Mouse (Mus musculus) myocyte (in vitro differentiated cells): ENCODE measurements around the gene Sema5a.

Source experiments
- E2F4 ChIP-seq: IDR thresholded peaks from one replicate; pipeline ENCODE4 v1.6.1; 2011; ENCODE audit warnings: mild to moderate bottlenecking, control low read depth, moderate library complexity; ENCODE audit not compliant: insufficient read depth
- MAX ChIP-seq: IDR thresholded peaks from one replicate; pipeline ENCODE4 v1.6.1; 2011; ENCODE audit warnings: low read depth, mild to moderate bottlenecking, control low read depth
- MYOD1 ChIP-seq, 3 experiments: IDR thresholded peaks; one replicate each; pipeline ENCODE4 v1.6.1; 2011; ENCODE audit warnings: control low read depth in 2 of 3, low read depth in 2 of 3, mild to moderate bottlenecking in 2 of 3, moderate library complexity in 1 of 3; ENCODE audit not compliant: insufficient read length in 2 of 3, control insufficient read depth in 1 of 3
- MYOG ChIP-seq, 3 experiments: IDR thresholded peaks; one replicate each; pipeline ENCODE4 v1.6.1; 2011; ENCODE audit warnings: control low read depth in 2 of 3, low read depth in 2 of 3, mild to moderate bottlenecking in 2 of 3; ENCODE audit not compliant: insufficient read length in 2 of 3, control insufficient read depth in 1 of 3, insufficient read depth in 1 of 3
- POLR2A ChIP-seq: IDR thresholded peaks from one replicate; pipeline ENCODE4 v1.6.1; 2011; ENCODE audit warnings: low read depth, mild to moderate bottlenecking, control low read depth, moderate library complexity; ENCODE audit not compliant: insufficient read length
- POLR2AphosphoS2 ChIP-seq: IDR thresholded peaks from one replicate; pipeline ENCODE4 v1.6.1; 2011; ENCODE audit warnings: low read depth, control low read depth; ENCODE audit not compliant: insufficient read length
- SRF ChIP-seq: IDR thresholded peaks from one replicate; pipeline ENCODE4 v1.6.1; 2011; ENCODE audit warnings: low read depth; ENCODE audit not compliant: control insufficient read depth, insufficient read length
- TCF12 ChIP-seq: IDR thresholded peaks from one replicate; pipeline ENCODE4 v1.6.1; 2011; ENCODE audit warnings: mild to moderate bottlenecking, control low read depth; ENCODE audit not compliant: poor library complexity, insufficient read depth, severe bottlenecking
- USF1 ChIP-seq: IDR thresholded peaks from one replicate; pipeline ENCODE4 v1.6.1; 2011; ENCODE audit warnings: low read depth, mild to moderate bottlenecking, control low read depth, moderate library complexity

DNA sequence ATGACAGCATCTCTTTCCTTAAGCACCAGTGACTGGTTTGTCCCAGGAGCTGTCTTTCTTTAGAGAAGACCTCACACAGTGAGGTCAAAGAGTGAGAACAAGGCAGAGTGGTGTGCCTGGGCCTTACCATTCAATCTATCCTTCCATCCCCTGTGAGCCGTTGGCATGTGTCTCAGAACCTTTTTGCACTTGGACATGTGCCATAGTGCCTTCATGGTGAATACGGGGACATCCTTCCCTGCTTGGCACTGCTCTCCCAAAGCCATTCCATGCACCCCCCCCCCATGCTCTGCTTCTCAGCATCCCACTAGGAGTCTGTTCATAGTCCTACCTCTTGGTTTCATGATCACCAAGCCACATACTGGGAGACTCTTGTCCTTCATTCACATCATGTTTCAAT, 96.8 kb downstream of the Sema5a start:
- no peak for TF ChIP-seq SRF
- TF ChIP-seq USF1 = no peak
- TF ChIP-seq POLR2A = no peak
- TF ChIP-seq TCF12 = no peak
- TF ChIP-seq MYOD1 (IDR thresholded peaks at IDR 0.05; ENCODE audit: control insufficient read depth in 1 of 3, insufficient read length in 2 of 3, low read depth in 2 of 3) = no peak
- no peak for TF ChIP-seq POLR2AphosphoS2
- TF ChIP-seq MAX = no peak
- no peak for TF ChIP-seq E2F4
- TF ChIP-seq MYOG (IDR thresholded peaks at IDR 0.05; ENCODE audit: control insufficient read depth in 1 of 3, insufficient read depth in 1 of 3, insufficient read length in 2 of 3, low read depth in 2 of 3) = no peak
